Mouse (Mus musculus): ENCODE measurements around the gene Btbd11.

Gene Btbd11

DNA sequence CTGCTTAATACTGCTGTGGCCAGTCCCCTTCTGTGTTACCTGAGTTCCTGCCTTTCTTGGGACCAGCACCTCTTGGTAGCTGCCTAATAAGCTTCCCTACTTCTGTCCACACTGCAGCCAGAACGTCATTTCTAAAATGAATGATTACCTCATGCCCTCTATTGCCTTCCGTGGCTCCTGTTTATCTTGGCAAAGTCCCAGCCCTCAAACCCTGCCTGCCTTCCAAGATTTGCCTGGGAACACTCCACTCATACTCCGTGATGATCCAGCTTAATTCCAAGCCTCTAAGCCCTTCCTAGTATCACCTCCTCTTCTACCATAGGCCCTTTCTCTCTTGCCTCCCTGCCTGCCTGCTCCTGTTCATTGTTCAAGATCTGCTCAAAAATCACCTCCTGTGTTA, 94.5 kb downstream of the Btbd11 start:
- DNase-seq, result no peak

- DNase-seq, result no peak
These were observed 95.5 kb downstream of the Btbd11 start for GRCm38 (mm10) chr10:85482064-85482473.

DNA sequence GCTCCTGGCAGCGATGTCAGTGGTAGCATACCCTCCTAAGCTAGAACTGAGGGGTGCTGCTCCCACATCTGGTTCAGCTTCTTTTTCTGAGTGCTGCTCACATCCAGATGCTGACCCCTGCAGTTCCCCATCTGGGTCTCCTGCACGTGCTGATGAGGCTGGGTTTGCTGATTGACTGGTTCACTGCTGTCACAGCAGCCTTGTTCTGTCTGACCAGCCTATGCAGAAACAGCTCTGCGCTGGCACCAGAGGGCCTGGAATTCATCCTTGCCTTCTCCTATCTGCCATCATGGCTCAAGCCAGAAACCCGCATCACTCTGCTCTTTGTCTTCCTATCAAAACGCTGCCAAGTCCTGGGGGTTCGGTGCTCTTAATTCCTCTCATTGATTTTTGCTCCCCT, 95.9 kb downstream of the Btbd11 start:
- no peak for DNase-seq

- DNase-seq, result no peak
These were observed 99.8 kb downstream of the Btbd11 start for GRCm38 (mm10) chr10:85486456-85486855.

DNA sequence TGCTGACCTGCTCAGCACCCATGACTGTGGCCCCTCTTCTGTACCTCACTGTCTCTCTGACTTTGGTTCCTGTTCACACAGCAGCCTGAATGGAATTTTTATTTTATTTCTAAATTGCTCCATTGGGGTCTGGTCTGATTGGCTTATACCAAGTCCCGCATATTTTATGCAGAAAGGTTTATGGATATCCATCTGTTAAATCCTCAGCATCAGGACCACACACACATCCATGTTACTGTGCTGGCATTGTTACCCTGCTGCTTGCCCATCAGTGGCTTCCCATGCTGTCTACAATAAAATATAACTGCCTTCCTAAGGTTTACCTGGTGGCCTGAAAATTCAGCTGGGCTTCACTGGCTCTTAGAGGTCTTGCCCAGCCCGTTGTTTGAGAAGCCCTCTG, 106.0 kb downstream of the Btbd11 start:
- no peak for DNase-seq

GRCm38 (mm10) chr10:85496358-85496757, 109.7 kb downstream of the Btbd11 start:
- no peak for DNase-seq

- DNase-seq, result no peak
These were observed 110.4 kb downstream of the Btbd11 start for GRCm38 (mm10) chr10:85496981-85497380.

- no peak for DNase-seq
These were observed 111.3 kb downstream of the Btbd11 start for GRCm38 (mm10) chr10:85497931-85498330.

GRCm38 (mm10) chr10:85500573-85501155, 114.0 kb downstream of the Btbd11 start:
- no peak for DNase-seq

DNA sequence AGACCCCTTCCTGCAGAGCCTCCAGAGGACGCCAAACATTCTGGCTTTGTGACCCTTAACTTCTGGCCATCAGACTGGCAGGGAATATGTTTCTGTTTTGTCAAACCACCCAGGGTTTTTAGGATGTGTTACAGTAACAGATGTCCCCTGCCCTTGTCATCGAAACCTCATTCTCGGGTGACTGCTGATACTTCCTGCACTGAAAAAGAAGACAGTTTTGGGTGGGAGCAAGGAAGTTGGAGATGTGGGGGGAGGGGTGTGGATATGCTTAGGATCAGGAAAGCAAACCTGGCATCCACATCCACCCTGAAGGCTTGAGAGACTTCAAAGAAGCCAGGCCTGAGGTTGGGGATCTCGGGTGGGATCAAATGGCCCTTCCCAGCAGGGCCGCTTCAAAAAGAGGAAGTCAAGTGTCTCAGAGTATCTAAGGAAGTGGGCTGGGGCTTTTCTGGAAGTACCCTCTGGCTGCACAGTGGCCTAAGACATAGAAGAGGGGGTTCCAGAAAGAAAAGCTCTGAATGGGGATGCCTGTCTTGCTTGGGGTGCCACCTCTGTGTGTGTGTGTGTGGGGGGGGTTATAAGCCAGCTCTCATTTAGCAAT, 115.5 kb downstream of the Btbd11 start:
- no peak for DNase-seq

DNA sequence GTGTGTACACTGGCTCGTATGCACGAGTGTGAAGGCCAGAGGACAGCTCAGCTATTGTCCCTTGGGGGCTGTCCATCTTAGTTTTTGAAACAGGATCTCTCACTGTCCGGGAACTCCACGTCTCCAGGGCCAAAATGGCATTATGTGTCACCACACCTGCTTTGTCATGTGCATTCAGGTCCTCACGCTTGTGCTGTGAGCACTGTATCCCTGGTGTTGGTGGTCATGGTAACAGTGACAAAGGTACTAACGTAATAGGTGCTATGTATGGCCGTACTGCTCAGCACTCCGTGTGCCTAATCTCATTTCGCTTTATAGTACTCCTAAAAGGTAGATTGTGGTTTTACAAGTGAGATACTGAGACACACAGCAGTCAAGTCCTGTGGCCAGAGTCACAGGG, 116.0 kb downstream of the Btbd11 start:
- no peak for DNase-seq

- DNase-seq, result no peak
These were observed 116.8 kb downstream of the Btbd11 start for GRCm38 (mm10) chr10:85503453-85503852.

GRCm38 (mm10) chr10:85507270-85508050, 120.8 kb downstream of the Btbd11 start:
- DNase-seq, result no peak

GRCm38 (mm10) chr10:85508193-85508794, 121.7 kb downstream of the Btbd11 start:
- DNase-seq, result no peak

DNA sequence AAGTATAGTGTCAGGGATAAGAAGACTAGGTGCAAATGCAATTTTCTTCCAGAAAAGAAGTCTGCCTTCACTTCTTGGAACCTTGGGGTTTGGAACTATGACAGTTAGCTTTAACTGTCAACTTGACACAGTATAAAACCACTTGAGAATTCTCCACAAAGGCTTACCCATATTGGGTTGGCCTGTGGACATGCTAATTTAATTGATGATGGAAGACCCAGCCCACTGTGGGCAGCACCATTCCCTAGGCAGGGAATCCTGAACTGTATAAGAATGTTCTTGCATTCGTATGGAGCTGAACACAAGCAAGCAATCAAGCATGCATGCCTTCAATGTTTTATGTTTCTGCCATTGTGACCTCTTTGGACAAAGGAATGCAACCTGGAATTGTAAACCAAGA, 122.4 kb downstream of the Btbd11 start:
- no peak for DNase-seq

GRCm38 (mm10) chr10:85510329-85510728, 123.7 kb downstream of the Btbd11 start:
- DNase-seq, result no peak

GRCm38 (mm10) chr10:85512808-85513207, 126.2 kb downstream of the Btbd11 start:
- DNase-seq, result no peak

- DNase-seq, result no peak
These were observed 130.9 kb downstream of the Btbd11 start for GRCm38 (mm10) chr10:85517223-85518110.

- DNase-seq, result no peak
These were observed 131.4 kb downstream of the Btbd11 start for GRCm38 (mm10) chr10:85518111-85518409.

DNA sequence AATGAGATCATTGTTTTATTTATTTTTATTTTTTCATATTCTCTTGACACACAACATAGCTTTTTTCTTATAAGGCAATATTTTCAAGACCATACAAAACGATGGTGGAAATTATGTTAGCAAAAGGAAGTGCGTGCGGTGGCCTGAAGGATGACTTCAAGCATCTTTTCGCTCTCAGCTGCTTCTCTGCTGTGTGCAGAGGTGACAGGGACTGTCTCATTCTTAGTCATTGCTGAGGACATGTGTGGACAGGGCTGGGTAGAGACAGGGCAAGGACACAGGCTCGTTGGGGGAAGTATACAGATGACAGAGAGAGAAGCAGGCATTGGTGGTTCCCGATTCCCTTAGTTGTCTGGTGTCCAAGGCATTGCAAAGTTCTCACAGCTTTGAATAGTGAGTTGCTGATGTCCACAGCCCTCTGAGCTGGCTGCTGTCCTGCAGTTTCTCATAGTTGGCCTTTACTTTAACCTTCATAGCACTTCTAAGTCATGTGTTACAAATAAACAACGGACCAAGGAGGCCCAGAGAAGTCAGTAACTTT, 135.7 kb downstream of the Btbd11 start:
- DNase-seq, result no peak

DNA sequence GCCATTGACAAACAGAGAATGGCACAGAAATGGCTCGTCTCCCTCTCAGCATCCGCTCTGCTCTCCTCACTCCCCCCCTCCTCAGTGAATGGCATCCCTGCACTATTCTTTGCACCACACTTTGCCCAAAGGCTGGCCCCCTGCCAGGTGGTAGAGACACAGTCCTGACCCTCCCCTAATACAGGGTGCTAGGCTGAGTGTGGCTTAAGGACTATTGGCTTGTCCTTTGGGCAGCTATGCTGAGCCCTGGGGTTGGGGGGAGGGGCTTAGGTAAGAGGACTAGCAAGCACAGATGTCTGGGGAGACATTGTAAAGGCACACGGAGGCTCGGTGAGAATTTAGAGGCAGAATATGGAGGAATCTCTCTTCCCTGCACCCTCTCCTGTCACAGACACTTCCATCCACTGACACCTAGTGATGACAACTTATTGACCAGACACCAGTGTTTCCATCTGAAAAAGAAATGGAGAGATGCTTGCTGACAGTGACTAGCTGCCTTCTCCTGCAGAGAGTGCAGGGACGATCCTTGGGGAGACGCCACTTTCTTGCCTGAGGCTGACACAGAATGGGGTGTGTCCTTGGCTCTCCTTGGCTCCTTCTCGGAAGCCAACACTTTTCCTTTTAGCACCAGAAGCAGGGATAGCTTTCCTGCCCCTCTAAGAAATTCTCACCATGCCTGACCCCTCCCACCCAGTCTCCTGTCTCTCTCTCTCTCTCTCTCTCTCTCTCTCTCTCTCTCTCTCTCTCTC, 138.8 kb downstream of the Btbd11 start:
- DNase-seq, result peak in 1 of 2 experiments; percentile 14

DNA sequence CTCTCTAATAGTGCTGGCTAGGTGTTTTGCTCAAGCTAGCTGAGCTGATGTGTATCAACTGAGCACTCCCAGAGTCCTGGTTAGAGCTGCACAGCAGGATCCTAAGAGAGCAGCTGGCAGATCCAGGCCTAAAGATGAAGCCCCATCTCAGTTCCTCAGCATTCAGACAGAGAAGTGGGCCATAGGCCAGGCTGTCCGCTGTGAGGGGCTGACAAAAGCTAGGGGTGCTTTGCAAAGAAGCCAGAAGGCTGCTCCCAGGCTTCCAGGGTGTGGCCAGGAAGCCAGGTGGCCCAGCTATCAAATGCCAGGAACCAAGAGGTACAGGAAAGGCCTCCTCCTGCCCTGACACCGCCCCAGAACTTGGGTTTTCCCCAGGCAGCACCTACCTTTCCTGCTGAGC, 140.0 kb downstream of the Btbd11 start:
- DNase-seq, result peak in 1 of 2 experiments; percentile 19

All from cerebellum, postnatal 36 days (tissue).